In genomic region chr1:18416297-18416732, GRCm38 (mm10) we compare ENCODE assay signal across 18 mouse cellular contexts.
DNase-seq lines count a peak whose midpoint lies in the region; ATAC-seq lines count a peak whose summit lies in the region.
"Had no signal": no experiment of that assay in that cellular context is flagged by ENCODE, and none has a peak within 500 bp of the region (broad histone marks: within the 10 kb centered on the region; RNA-seq: fewer than 3 reads in every experiment).

No protein-coding gene starts in this region.

- H3K27me3 ChIP-seq in forebrain, embryonic 13.5 days: no peaks in the 10 kb centered on the region
- H3K27me3 ChIP-seq in neural tube, embryonic 13.5 days: no peaks in the 10 kb centered on the region
- no peaks in the 10 kb centered on the region for H3K27me3 ChIP-seq in kidney, embryonic 14.5 days (ENCODE audit: control insufficient read depth, insufficient read depth, low read length)
- H3K27me3 ChIP-seq: embryonic facial prominence, embryonic 13.5 days; heart, embryonic 12.5 days had no signal

- H3K9ac ChIP-seq in forebrain, embryonic 13.5 days: no peak overlapping the region
- H3K9ac ChIP-seq in neural tube, embryonic 13.5 days: no peak overlapping the region
- H3K9ac ChIP-seq in kidney, embryonic 14.5 days (ENCODE audit: low read depth, low read length): no peak overlapping the region
- H3K9ac ChIP-seq: embryonic facial prominence, embryonic 13.5 days; heart, embryonic 12.5 days had no signal

- no peaks in the 10 kb centered on the region for H3K36me3 ChIP-seq in forebrain, embryonic 13.5 days (ENCODE audit: poor library complexity, severe bottlenecking)
- no peaks in the 10 kb centered on the region for H3K36me3 ChIP-seq in neural tube, embryonic 13.5 days
- no peaks in the 10 kb centered on the region for H3K36me3 ChIP-seq in kidney, embryonic 14.5 days (ENCODE audit: control insufficient read depth, insufficient read depth, low read length)
- H3K36me3 ChIP-seq: embryonic facial prominence, embryonic 13.5 days; heart, embryonic 12.5 days had no signal

- no peak overlapping the region for H3K4me3 ChIP-seq in forebrain, embryonic 13.5 days
- no peak overlapping the region for H3K4me3 ChIP-seq in neural tube, embryonic 13.5 days
- no peak overlapping the region for H3K4me3 ChIP-seq in kidney, embryonic 14.5 days (ENCODE audit: low read length)
- H3K4me3 ChIP-seq: embryonic facial prominence, embryonic 13.5 days; heart, embryonic 12.5 days; left cerebral cortex, adult 2 months; myocyte had no signal

- WGBS in forebrain, embryonic 13.5 days: 5% methylated on average over 3 of the region's 3 CpGs
- WGBS in neural tube, embryonic 13.5 days: 13% methylated on average over 3 of the region's 3 CpGs
- WGBS in kidney, embryonic 14.5 days: 46% methylated on average over 3 of the region's 3 CpGs

- peak overlapping the region; percentile 54 for H3K27ac ChIP-seq in forebrain, embryonic 13.5 days
- H3K27ac ChIP-seq in neural tube, embryonic 13.5 days (replicated peaks): peak overlapping the region; percentile 57; the same call in 1 of the 2 replicates
- no peak overlapping the region for H3K27ac ChIP-seq in kidney, embryonic 14.5 days (ENCODE audit: low read depth, low read length)
- H3K27ac ChIP-seq: embryonic facial prominence, embryonic 13.5 days; left cerebral cortex, adult 2 months; stomach, postnatal 0 days had no signal

- peak; percentile 76 for ATAC-seq in forebrain, embryonic 13.5 days
- ATAC-seq in neural tube, embryonic 13.5 days (ENCODE audit: low read depth): peak; percentile 79
- ATAC-seq in kidney, embryonic 14.5 days (ENCODE audit: low FRiP score, low TSS enrichment): no peak
- ATAC-seq: CD4-positive, CD25-positive, alpha-beta regulatory T cell, adult 4 months had no signal

- 0 out of 2 replicates have a peak overlapping the region, but pooled peaks have one; percentile 10 for H3K4me2 ChIP-seq in forebrain, embryonic 13.5 days
- no peak overlapping the region for H3K4me2 ChIP-seq in neural tube, embryonic 13.5 days
- H3K4me2 ChIP-seq in kidney, embryonic 14.5 days (replicated peaks; ENCODE audit: low read depth, low read length): no peak overlapping the region
- H3K4me2 ChIP-seq: embryonic facial prominence, embryonic 13.5 days; heart, embryonic 12.5 days; liver, embryonic 11.5 days had no signal

- H3K4me1 ChIP-seq in forebrain, embryonic 13.5 days: peaks cover 10% of the 10 kb centered on the region
- H3K4me1 ChIP-seq in neural tube, embryonic 13.5 days (replicated peaks): peaks cover 10% of the 10 kb centered on the region
- H3K4me1 ChIP-seq in kidney, embryonic 14.5 days (ENCODE audit: control insufficient read depth, insufficient read depth, low read length): no peaks in the 10 kb centered on the region
- H3K4me1 ChIP-seq: embryonic facial prominence, embryonic 13.5 days; heart, embryonic 12.5 days had no signal

- no peaks in the 10 kb centered on the region for H3K9me3 ChIP-seq in forebrain, embryonic 13.5 days (replicated peaks)
- no peaks in the 10 kb centered on the region for H3K9me3 ChIP-seq in neural tube, embryonic 13.5 days
- H3K9me3 ChIP-seq in kidney, embryonic 14.5 days (ENCODE audit: control insufficient read depth, low read length): no peaks in the 10 kb centered on the region
- H3K9me3 ChIP-seq: embryonic facial prominence, embryonic 13.5 days; heart, embryonic 12.5 days had no signal

- peak; percentile 52 for DNase-seq in embryo, embryonic 11 days
- DNase-seq in mesoderm, embryonic 11.5 days (ENCODE audit: low read depth, low spot score): peak; percentile 39
- no peak for DNase-seq in cerebellum, postnatal 36 days
- no peak for DNase-seq in thymus, postnatal 14 days
- no peak for DNase-seq in heart, adult 18-20 months
- DNase-seq: adrenal gland, postnatal 10 days; kidney, postnatal 25 days; lung, postnatal 14 days had no signal

Comparison
In these comparisons a context has a peak if more than half of its experiments do, and no peak if none do; other contexts are left out.
1. DNase-seq: peak in embryo, embryonic 11 days (single experiment) and mesoderm, embryonic 11.5 days (single experiment); none in cerebellum, postnatal 36 days (0 of 2), thymus, postnatal 14 days (single experiment) and heart, adult 18-20 months (0 of 2).